Mouse (Mus musculus): ENCODE measurements around the gene Apba1. TPM values are rescaled to one million over a fixed set of nuclear protein-coding genes. Genes with fewer than 3 reads are reported as not detected.

The Apba1 gene
- polyA plus RNA-seq (2014; fragmentation: Nextera tagmentation; extraction: Ambion mirVana), result 0.19 and 0.25 TPM in 2 replicates

- DNase-seq, result peak; percentile 85
- under 1% methylated on average over 98 of the region's 98 CpGs for whole genome bisulfite sequencing
- Histone ChIP-seq H3K36me3 (ENCODE audit: insufficient read depth) (no peaks in the 10 kb centered on the region), H3K4me1 (ENCODE audit: insufficient read depth) (no peaks in the 10 kb centered on the region), H3K27me3 (ENCODE audit: insufficient read depth, low read length) (peaks cover 26% of the 10 kb centered on the region), H3K4me2 (peak within 1 kb of the TSS; percentile 85), H3K9me3 (ENCODE audit: low read depth, low read length) (no peaks in the 10 kb centered on the region), H3K9ac (peak within 1 kb of the TSS; percentile 74), H3K4me3 (ENCODE audit: low read depth, low read length) (peak within 1 kb of the TSS; percentile 65), H3K27ac (ENCODE audit: low read depth) (peak within 1 kb of the TSS; percentile 77; the same call in 1 of the 2 replicates)
- TF ChIP-seq CTCF (IDR thresholded peaks at IDR 0.05; ENCODE audit: low read depth), result no peak; the same call in 1 of the 2 replicates
- ATAC-seq (ENCODE audit: insufficient read depth), result peak; percentile 85
These were observed at the start of gene Apba1 for GRCm38 (mm10) chr19:23758554-23759321. Gene Apba1 (plus strand): TSS chr19:23758887.

GRCm38 (mm10) chr19:23746506-23746905 lies 12.2 kb upstream of the Apba1 start:
- no peaks in the 10 kb centered on the region for H3K9me3 ChIP-seq (ENCODE audit: low read depth, low read length)
- no peak overlapping the region for H3K27ac ChIP-seq (ENCODE audit: low read depth)
- H3K9ac ChIP-seq, result no peak overlapping the region
- DNase-seq, result no peak
- no peak overlapping the region for H3K4me3 ChIP-seq (ENCODE audit: low read depth, low read length)
- WGBS, result 58% methylated on average over 3 of the region's 3 CpGs
- no peak overlapping the region for H3K4me2 ChIP-seq
- no peaks in the 10 kb centered on the region for H3K27me3 ChIP-seq (ENCODE audit: insufficient read depth, low read length)
- no peaks in the 10 kb centered on the region for H3K36me3 ChIP-seq (ENCODE audit: insufficient read depth)
- no peaks in the 10 kb centered on the region for H3K4me1 ChIP-seq (ENCODE audit: insufficient read depth)
- no peak for TF ChIP-seq CTCF (IDR thresholded peaks at IDR 0.05; ENCODE audit: low read depth)
- ATAC-seq (ENCODE audit: insufficient read depth), result no peak

GRCm38 (mm10) chr19:23757011-23757410 lies 1.7 kb upstream of the Apba1 start:
- 8% methylated on average over 7 of the region's 7 CpGs for WGBS
- Histone ChIP-seq H3K36me3 (ENCODE audit: insufficient read depth) (no peaks in the 10 kb centered on the region), H3K9me3 (ENCODE audit: low read depth, low read length) (no peaks in the 10 kb centered on the region), H3K4me1 (ENCODE audit: insufficient read depth) (no peaks in the 10 kb centered on the region), H3K27ac (ENCODE audit: low read depth) (no peak overlapping the region), H3K27me3 (ENCODE audit: insufficient read depth, low read length) (peaks cover 26% of the 10 kb centered on the region), H3K9ac (no peak overlapping the region), H3K4me3 (ENCODE audit: low read depth, low read length) (no peak overlapping the region), H3K4me2 (peak overlapping the region; percentile 14; the same call in 1 of the 2 replicates)
- TF ChIP-seq CTCF (IDR thresholded peaks at IDR 0.05; ENCODE audit: low read depth), result no peak
- DNase-seq, result no peak
- no peak for ATAC-seq (ENCODE audit: insufficient read depth)

GRCm38 (mm10) chr19:23757961-23758553 lies 630 bp upstream of the Apba1 start:
- Histone ChIP-seq H3K9ac (peak overlapping the region; percentile 74), H3K4me2 (peak overlapping the region; percentile 85), H3K4me1 (ENCODE audit: insufficient read depth) (no peaks in the 10 kb centered on the region), H3K9me3 (ENCODE audit: low read depth, low read length) (no peaks in the 10 kb centered on the region), H3K4me3 (ENCODE audit: low read depth, low read length) (peak overlapping the region; percentile 65), H3K27me3 (ENCODE audit: insufficient read depth, low read length) (peaks cover 26% of the 10 kb centered on the region), H3K36me3 (ENCODE audit: insufficient read depth) (no peaks in the 10 kb centered on the region), H3K27ac (ENCODE audit: low read depth) (peak overlapping the region; percentile 77; the same call in 1 of the 2 replicates)
- 2% methylated on average over 38 of the region's 40 CpGs for WGBS
- ATAC-seq (ENCODE audit: insufficient read depth) (peak; percentile 85), DNase-seq (peak; percentile 98)
- peak; percentile 99 for TF ChIP-seq CTCF (IDR thresholded peaks at IDR 0.05; ENCODE audit: low read depth)

- H3K27me3 ChIP-seq (ENCODE audit: insufficient read depth, low read length), result peaks cover 26% of the 10 kb centered on the region
- H3K36me3 ChIP-seq (ENCODE audit: insufficient read depth), result no peaks in the 10 kb centered on the region
- peak overlapping the region; percentile 65 for H3K4me3 ChIP-seq (ENCODE audit: low read depth, low read length)
- H3K9ac ChIP-seq, result peak overlapping the region; percentile 74
- H3K4me1 ChIP-seq (ENCODE audit: insufficient read depth), result no peaks in the 10 kb centered on the region
- H3K4me2 ChIP-seq, result peak overlapping the region; percentile 85
- no peak overlapping the region for H3K27ac ChIP-seq (ENCODE audit: low read depth)
- 2% methylated on average over 17 of the region's 17 CpGs for WGBS
- no peak for ATAC-seq (ENCODE audit: insufficient read depth)
- DNase-seq, result peak; percentile 21
- no peak for TF ChIP-seq CTCF (IDR thresholded peaks at IDR 0.05; ENCODE audit: low read depth)
- no peaks in the 10 kb centered on the region for H3K9me3 ChIP-seq (ENCODE audit: low read depth, low read length)
These were observed 747 bp downstream of the Apba1 start for GRCm38 (mm10) chr19:23759322-23759945.

- ATAC-seq (ENCODE audit: insufficient read depth) (no peak), DNase-seq (no peak)
- Histone ChIP-seq H3K4me1 (ENCODE audit: insufficient read depth) (no peaks in the 10 kb centered on the region), H3K4me3 (ENCODE audit: low read depth, low read length) (no peak overlapping the region), H3K4me2 (no peak overlapping the region), H3K36me3 (ENCODE audit: insufficient read depth) (no peaks in the 10 kb centered on the region), H3K9ac (no peak overlapping the region), H3K9me3 (ENCODE audit: low read depth, low read length) (no peaks in the 10 kb centered on the region), H3K27me3 (ENCODE audit: insufficient read depth, low read length) (peaks cover 26% of the 10 kb centered on the region), H3K27ac (ENCODE audit: low read depth) (no peak overlapping the region)
- TF ChIP-seq CTCF (IDR thresholded peaks at IDR 0.05; ENCODE audit: low read depth), result no peak
- WGBS, result 79% methylated on average over 6 of the region's 6 CpGs
These were observed 4.7 kb downstream of the Apba1 start for GRCm38 (mm10) chr19:23763371-23763770.

- no peak for DNase-seq
- no peaks in the 10 kb centered on the region for H3K9me3 ChIP-seq (ENCODE audit: low read depth, low read length)
- no peak overlapping the region for H3K4me3 ChIP-seq (ENCODE audit: low read depth, low read length)
- 66% methylated on average over 2 of the region's 2 CpGs for WGBS
- peaks cover 24% of the 10 kb centered on the region for H3K27me3 ChIP-seq (ENCODE audit: insufficient read depth, low read length)
- no peaks in the 10 kb centered on the region for H3K36me3 ChIP-seq (ENCODE audit: insufficient read depth)
- TF ChIP-seq CTCF (IDR thresholded peaks at IDR 0.05; ENCODE audit: low read depth), result no peak
- no peak overlapping the region for H3K4me2 ChIP-seq
- no peaks in the 10 kb centered on the region for H3K4me1 ChIP-seq (ENCODE audit: insufficient read depth)
- no peak overlapping the region for H3K27ac ChIP-seq (ENCODE audit: low read depth)
- no peak for ATAC-seq (ENCODE audit: insufficient read depth)
- H3K9ac ChIP-seq, result no peak overlapping the region
These were observed 5.4 kb downstream of the Apba1 start for GRCm38 (mm10) chr19:23764051-23764450.

Measured in lung, embryonic 14.5 days (tissue).